Mouse (Mus musculus) thymus, postnatal 14 days (tissue): Measurements from ENCODE around the gene Blcap.

Experiments
- DNase-seq: peaks from one replicate; pipeline ENCODE4 v3.0.0; 2021

Gene Blcap

DNA sequence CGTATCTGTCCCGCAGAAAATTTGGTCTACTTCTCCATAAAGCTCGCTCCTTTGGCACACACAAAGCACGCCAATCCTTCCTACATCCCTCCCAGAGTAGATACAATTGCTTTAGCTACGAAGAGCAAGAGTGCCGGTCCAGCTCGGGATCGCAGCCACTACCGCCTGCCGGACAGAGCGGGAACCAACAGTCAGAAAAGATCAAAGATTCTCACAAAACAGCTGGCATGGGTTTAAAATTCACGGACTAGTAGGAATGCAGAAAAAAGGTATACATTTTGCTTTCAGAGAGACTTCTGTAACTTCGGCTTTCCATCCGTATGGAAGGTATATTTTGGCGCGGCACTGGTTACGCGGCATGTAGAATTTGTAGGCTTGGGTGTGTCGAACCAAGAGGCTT is 11.6 kb downstream of the Blcap start:
- no peak for DNase-seq

DNA sequence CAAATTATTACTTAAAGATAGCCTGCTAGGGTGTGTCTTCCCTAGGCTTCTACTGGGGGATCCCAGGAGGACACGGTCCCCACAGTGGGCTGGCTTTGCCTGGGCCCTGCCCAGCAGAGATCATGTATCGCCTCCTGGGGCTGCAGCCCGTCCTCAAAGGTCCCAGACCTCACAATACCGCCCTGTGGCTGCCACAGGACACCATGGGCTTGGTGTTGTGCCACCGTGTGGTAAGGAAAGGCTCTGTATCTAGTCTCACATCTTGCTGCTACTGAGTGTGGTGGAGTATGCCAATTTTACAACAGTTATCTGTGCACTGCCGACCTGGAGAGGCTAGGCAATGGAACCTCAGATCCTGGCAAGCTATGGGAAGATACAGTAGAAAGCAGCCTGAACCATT is 12.6 kb downstream of the Blcap start:
- no peak for DNase-seq

DNA sequence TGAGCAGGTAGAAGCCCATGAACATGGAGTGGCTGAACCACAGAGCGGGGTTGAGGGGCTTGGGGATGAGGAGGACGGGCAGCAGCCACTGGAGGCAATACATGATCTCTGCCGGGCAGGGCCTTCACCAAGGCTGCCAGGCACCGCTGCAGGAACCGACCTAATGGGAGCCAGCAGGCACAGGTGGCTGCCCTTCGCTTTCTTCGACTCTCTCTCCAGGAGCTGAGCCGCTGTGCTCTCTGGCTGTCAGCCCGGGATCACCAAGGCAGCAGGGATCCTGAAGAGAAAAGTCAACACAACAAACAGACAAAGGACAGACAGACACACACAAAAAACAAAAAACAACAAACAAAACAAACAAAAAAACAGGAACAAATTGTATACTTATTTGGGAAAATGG is 13.0 kb downstream of the Blcap start:
- DNase-seq = no peak

DNA sequence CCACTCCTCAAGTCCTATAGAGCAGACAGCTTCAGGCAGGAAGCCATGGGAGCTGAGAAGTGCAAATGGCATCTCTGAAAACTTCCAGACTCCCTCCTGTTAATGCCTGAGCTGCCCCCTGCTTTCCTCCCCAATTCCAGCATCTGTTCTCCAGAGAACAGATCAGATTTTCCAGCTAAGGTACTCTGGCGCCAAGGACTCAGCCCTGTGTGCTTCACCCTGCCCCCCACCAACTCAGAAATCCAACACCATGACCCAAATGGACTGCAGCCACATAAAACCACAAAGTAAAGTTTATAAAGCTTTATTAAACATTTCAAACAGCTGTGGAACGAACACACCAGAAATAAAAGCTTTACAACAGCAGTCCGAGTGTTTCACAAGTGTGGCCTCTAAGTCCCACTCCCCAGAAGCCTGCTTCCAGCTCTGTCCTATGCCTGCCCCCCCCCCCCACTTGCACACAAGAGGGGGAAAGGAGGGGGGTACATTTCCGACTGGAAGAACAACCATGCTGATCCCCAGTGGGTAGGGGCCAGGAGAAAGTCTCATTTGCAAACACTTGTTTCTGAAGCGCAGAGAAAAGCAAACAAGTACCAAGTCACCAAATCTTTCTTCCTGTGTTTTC is 14.9 kb downstream of the Blcap start:
- DNase-seq = no peak

DNA sequence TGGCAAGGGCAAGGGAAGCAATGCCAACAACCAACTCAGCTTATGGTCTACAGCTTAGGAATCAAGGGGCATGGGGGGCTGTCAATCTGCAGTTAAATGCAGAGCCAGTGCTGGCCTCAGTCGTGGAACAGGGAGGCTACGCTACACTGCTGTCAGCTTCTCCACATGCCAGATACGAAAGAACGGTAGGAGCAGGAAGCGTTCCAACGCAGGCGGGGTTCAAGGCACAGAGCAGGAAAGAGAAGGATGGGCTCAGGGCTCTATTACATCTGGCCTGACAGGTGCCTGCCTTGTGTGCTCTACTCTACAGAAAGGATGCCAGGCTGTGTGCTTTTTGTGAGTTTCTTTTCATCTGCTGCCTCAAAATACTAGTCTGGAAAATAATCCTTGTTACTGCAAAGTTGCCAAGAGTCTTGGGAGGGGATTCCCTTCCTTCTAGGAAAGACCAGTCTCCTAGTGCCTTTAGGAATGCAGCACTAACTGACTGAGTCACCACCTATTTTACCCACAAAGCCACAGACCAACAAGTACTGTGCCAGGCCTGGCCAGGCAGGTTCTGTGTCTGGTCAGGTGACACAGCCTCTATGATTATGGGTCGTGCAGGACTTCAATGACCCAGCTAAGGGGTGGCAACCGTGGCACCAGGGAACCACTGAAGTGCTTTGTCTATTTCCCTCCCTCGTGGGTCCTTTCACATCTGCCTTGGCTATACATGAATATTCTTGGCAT is 18.8 kb downstream of the Blcap start:
- no peak for DNase-seq

DNA sequence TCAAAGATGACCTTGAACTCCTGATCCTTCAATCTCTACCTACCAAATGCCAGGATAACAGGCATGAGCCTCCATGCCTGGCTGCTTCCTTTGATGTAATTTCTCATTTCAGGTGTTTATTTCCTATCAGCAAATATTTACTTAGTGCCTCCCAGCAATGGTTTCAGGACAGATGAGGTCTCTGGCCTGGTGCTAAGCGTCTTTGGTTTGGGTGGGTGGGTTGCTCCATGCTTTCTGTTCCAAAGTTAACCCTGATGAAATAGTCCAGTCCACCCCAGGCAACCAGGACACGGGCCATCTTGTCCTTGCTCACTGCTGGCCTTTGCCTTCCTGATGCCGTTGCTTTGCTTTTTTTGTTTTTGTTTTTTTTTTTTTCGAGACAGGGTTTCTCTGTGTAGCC is 20.8 kb downstream of the Blcap start:
- no peak for DNase-seq

DNA sequence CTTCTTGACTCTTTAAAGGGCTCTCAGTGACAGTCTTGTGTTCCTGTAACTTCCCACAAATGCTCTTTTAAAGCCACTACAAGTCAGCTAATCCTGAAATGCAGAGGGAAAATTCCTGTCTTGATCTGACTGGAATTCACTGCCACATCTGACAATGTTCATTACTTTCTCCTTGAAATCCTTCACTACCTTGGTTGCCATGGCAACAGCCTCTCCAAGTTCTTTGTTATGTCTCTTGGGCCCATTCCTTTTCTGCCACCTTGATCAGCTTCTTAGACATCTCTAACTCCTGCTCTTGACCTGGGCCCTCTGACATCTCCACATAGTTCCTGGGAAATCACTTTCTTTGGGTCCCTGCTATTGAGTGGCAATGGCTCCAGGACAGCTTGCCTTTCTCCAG is 24.4 kb downstream of the Blcap start:
- no peak for DNase-seq

DNA sequence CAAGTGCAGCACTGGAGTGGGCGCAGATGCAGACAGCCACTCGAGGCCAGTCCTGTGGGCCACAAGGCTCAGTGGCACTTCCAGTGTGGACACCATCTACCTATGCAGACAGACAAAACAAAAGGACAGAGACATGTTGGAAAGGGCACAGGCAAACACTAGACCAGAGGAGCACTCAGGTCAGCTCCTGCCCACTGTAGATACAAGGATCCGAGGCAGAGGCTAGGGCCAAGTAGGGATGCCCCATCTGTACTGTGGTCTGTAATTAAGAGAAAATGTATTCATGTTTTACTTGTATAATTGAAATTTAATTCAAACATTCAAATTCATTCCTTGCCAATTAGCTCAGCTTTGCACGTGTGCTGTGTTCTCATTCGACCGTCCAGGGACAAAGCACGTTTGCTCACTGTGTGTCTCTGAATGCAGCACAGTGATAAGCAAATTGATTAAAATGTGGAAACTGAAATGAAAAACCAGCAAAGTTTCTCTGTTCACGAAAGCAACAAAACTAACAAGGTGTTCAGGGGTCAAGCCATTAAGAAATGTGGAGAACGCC is 26.7 kb downstream of the Blcap start:
- DNase-seq = no peak

DNA sequence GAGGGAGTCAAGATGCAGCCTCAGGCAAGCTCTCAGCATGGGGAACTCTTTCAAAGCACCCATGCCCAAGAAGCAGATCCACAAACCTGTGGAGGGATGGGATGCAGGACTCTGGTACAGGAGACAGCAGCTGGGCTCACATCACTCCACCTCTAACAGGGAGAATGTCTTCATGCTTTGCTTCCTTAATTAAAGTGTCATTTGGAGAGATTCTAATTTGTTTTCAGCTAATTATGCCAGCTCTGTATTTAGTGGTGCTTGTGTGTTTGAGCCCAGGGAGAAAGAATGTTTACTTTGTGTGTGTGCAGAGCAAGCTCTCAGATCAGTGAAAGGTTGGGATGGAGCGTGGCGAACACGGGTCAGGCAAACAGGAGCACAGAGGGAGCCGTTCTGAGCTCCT is 28.7 kb downstream of the Blcap start:
- no peak for DNase-seq

DNA sequence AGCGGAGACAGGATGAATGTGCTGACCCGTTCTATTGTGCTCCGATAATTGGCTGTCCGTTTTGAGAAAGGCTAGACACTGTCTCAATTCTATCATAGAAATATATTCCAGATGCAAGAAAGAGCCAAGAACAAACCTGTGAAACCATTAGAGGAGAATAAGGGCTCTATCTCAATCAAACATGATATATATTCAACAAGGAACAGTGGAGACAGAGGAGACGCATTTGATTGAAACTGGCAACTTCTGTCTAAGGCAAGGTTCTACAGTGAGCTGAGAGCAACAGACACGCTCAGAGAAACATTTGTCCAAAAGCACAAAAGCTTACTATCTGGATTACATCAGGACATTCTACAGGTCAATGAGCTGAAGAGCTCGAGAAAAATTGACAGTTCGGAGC is 29.4 kb downstream of the Blcap start:
- DNase-seq = no peak

DNA sequence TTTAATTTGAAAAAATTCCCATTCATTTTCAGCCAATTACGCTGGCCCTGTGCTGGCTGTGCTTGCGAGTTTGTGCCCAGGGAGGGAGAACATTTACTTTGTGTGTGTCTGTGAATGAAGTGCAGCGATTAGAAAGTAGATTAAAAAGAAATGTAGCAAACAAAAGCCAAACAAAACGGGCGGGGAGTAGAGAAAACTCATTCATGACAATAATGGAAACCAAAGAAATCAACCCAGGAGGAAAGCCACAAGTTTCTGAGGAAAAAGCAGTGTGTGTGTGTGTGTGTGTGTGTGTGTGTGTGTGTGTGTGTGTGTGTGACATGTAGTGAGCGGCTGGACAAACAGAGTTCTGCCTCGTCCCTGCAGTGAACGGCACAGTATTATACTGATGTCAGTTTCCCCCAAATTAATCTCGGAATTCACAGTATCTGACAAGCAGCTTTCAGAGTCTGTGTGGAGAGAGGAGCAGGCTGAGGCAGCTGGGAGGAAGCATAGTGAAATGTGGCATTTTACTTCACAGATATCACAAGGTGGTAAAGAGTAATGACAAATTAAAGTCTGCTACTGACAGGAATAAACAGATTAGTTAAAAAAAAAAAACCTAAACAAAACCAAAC is 30.0 kb downstream of the Blcap start:
- no peak for DNase-seq

DNA sequence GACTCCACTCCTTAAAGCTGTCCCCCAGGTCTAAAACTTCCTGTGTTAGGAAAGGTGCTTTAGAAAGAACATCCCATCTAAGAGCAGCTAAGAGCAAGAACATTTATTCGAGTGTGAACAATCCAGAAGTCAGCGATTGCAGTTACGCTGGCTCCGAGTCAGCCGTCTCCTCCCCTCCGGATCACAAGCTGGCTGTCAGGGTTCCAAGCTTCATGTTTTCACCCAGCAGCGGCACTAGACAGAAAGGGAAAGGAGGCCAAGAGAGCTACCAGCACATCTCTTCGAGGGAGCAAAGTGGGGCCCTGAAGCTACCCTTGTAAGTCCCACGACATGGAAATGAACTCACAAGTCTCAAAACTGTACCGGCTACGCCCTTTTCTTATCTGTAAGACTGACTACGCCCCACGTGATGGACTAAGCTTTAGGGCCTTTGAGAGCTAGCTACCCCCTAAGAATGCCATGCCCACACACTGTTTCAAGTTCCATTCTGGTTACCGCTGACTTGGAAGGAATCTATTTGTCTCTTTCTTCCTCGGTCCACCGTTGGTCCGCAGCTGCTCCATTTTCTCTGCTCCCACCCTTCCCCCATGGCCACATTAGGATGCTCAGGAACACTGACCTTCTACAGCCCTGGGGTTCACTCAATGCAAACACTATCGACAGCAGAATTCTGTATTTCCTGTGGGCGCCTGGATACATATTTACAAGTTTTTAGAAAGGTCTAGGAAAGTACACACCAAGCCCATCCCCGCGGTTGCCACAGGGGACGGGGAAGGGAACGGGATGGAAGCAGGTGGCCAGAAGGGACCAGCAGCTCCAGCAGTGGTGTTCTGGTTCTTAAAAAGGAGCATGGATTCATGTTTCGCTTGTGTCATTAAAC is 30.8 kb downstream of the Blcap start:
- no peak for DNase-seq

DNA sequence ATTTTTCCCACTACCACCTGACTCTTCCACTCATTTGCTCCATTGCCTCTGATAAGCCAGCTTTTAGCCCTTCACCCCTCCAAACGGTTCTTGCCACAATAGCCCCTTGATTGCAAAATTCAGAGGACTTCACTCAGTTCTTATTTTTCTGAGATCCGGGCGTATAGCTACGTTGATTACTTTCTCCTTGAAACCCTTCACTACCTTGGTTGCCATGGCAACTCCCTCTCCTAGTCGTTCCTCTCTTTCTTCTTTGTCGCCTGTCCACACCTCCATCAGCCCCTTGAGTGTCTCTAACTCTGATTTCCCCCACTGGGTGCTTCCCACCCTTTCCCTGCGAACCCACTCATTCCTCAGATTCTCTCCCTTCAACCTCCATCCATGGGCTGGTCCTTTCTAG is 34.0 kb downstream of the Blcap start:
- no peak for DNase-seq

DNA sequence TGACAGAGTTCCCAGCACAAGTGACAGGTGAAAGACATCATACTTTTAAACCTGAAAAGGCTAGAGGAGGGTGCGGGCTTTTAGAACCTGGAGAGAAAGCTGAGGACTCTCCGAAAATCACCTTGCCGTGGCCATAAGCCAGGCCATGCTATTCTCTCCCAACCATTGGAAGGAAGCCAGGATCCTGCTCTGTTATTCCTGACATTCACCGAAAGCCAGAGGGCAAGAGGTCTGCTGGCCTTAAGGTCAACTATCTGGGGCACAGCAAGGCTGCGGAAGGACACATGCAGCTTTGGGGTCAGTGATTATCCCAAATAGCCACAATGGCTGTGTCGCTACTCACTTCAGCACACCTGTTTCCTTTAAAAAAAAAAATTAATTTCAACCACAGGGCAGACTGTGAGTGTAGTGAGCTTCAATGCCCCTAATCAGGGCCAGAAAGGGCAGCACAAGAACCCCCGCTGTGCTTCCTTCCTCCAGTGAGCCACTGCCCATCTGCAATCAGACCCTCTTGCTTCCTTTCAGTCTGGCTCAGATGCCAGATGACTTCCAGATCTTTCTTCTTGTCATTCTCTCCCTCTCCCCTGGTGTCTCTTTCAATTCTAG is 34.5 kb downstream of the Blcap start:
- no peak for DNase-seq

DNA sequence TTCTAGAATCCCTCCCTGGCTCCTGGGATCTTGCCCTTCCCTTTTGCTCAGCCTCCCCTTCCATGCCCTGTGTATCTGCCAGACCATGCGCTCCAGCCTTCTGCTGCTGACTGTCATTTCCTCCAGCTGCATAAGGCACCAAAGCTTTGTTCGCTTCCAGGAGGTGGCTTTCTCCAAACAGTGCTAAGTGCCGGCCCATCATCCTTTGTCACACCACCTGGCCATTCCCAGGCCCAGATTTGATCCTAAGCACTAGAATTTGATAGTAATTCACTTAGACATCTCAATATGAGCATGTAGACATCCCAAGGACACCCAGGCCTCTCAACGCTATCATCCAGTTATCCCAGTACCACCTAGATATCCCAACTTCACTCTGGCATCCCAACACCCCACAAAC is 36.9 kb downstream of the Blcap start:
- DNase-seq = no peak

DNA sequence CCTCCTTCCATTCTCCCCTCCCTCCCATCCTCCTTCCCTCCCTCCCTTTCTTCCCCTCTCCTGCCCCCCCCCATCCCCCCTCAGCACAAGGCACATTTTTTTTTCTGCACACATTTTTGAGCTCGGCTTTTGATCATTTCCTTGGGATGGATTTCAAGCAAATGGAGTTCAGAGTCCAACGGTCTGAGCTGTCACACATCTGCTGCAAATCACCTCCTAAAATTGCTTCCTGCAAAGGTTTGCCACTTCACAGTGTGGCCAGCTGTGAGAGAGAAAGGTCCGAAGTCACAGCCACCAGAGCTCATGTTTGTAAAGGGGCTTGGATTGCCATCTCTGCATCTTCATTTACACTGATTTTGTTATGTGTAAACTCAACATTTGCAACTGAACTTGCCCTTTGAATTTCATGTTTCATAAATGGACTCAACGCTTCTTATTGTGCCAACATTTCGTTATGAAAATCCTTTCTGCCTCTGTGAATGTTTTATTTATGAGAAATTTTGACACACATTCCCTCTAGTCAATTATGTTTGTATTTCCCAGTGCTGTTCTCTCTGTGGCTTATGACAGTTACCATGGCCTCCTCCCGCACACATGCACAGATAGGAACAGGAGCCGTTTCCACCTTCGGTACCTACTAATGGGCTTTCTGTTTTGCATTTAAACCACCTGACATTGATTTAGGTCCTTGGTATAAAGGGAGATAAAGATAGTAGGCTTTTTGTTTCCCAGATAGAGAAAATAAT is 39.2 kb downstream of the Blcap start:
- DNase-seq = no peak

DNA sequence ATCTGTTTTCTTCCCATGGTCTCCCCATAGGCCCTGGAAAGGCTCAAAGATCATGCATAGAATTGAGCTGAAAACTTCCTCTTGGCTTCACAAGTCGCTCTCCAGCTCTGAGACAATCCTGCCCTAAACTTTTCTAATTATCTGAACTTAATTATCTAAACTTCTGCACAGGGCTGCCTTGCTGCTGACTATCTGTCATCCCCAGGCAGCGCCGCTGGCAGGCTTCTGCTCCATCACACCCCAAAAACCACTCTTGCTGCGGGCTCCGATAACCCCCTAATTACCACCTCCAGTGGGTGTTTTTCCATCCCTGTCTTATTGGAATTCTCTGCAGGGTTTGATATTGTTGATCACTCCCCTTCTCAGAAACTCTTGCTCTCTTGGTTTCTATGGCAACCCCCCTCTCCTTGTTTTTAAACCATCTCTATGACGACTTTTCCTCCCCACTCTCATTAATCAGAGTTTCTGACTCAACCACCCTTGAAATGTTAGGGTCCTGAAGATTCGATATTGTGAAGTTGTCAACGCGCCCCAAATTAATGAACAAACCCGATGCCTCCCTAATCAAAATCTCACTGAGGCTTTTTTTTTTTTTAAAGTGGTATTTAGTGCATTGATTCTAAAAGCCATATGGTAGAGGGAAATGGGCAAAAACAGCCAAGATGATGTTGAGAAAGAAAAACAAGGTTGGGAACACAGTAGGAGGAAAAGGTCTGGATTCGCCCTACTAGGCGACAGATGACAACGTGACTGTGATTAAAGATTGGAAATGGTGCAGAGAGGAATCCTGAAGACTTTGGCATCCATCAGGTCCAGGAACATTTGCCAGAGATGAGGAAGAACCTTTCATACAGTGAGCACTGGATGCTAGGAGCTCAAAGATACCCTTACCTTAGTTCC is 40.8 kb downstream of the Blcap start:
- no peak for DNase-seq

DNA sequence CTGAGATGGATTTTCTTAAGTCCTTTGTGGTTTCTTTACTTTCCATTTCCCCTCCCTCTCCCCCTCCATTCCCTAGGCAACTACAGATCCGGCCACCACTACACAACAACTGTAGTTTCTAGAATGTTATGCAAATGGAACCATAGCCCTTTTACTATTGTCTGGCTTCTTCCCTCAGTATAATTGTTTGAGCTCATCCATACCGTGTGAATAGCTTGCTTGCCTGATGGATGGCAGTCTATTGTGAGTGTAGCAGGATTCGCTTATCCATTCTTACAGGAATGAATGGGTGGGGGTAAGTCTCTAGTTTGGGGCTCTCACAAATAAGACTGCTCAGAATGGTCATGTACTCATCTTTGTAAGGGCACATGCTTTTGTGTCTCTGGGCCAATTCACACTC is 48.5 kb downstream of the Blcap start:
- no peak for DNase-seq

DNA sequence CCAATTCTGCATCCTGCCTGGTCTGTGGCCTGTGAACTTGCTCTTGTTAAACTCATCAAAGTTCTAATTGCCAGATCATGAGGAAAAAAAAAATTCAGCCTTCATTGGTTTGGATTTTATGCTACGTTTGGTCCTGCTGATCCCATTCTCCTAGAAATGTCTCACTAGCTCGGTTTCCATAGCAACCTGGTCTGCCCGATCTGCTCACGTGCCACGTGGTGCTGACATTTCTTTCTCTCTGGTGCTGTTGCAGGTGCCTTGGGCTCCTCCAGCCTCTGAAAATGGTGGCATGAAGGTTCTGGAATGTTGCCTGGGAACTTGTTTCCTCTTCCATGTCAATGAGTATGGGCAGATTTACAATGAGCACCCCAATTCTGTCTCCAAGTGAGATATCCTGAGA is 50.6 kb downstream of the Blcap start:
- DNase-seq = no peak

DNA sequence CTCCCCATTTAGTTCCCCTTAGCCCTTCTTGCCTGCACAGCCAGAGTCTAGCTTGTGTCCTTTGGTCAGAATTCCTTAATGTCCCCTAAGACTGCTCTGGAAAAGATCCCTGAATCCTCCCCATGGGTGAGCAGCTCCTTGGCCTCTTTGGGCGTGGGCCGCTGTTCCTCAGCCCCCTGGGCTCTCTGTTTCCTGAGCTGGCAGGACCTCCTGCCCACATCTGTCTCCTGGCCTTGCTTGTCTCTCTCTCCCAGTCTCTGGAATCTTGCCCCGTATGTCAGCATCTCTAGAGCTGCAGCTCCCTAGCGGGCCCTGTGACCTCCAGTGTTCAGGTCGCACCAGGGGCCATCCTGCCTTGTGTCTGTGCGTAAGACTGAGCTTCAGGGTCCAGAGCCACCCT is 51.6 kb downstream of the Blcap start:
- DNase-seq = no peak

DNA sequence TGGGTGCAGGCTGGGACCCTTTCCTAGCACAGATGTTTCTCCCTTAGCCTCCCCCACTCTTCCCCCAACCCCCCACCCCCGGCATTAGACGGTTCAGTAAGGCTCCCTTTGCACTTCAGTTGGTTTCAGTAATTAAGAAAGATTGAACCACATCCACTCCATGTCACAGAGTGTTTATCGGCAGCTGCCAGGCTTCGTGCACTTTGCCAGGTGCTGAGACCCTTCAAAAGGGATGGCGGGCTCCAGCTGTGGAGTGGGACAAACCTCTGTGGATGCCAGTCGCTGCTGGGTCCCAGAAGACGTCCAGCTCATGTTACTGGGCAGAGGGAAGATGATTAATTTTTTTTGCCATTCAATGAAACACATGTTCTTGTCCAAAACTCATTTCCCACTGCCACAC is 52.6 kb downstream of the Blcap start:
- no peak for DNase-seq
